Mouse (Mus musculus): ENCODE results near the gene Fank1.

Gene Fank1

DNA sequence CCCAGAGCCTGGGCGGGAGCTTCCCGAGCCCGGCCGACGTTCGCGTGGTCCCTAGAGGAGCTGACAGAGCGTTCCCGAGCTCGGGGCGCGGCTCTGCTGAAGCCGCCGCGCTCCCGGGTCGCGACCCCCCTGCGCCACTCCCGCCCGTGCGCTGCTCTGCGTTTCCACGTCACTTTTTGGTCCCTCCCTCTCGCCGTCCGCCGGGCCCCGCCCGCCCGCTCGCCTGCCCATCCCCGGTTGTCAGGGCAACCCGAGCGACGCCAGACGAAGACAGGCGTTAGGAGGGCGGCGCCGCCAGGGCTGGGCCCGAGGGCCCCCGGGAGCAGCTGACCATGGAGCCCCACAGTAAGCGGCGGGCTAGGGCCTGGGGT, at the start of gene Fank1:
TSS of gene Fank1 (plus strand) at position 236 of the 371 bp plus-strand sequence.
- DNase-seq (ENCODE audit: low read depth) = peak; percentile 91

DNA sequence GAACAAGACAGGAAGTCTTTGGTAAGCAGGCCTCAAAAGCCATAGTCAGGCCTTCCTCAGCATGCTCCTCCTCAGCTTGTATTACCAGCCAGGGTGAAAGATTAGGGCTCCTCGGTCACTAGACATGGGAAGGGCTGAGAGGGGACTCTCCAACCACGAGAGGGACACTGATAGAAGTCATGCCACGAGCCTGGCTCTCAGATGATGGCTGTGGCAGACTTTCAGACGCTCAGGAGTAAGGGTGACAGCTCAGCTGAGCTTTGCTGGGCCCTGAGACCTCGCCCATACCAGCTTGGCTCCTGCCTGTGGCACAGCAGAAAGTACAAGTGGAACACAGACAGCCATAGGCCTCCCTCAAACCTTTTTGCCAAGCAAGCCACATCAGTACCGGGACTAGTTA, 49.6 kb upstream of the Fank1 start:
- DNase-seq (ENCODE audit: low read depth) = no peak

DNA sequence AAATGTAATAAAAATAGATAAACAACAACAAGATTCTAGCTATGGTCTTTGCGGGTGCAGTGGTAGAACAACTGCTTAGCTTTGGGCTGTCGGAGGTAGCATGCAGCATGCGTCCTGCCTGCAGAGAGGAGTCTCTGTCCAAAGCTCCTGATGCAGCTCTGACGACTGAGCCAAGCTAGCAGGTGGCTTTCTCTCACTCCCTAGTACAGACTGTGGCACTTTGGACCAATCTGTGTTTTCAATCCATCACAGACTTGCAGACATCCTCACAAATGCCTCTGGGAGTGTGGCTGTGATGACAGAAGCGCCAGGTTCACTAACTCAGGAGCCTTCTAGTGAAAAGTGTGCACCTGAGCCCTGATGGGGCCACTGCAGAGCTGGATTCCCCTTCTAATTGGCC, 47.3 kb upstream of the Fank1 start:
- no peak for DNase-seq (ENCODE audit: low read depth)

GRCm38 (mm10) chr7:133730324-133731191, 46.1 kb upstream of the Fank1 start:
- DNase-seq (ENCODE audit: low read depth) = no peak

DNA sequence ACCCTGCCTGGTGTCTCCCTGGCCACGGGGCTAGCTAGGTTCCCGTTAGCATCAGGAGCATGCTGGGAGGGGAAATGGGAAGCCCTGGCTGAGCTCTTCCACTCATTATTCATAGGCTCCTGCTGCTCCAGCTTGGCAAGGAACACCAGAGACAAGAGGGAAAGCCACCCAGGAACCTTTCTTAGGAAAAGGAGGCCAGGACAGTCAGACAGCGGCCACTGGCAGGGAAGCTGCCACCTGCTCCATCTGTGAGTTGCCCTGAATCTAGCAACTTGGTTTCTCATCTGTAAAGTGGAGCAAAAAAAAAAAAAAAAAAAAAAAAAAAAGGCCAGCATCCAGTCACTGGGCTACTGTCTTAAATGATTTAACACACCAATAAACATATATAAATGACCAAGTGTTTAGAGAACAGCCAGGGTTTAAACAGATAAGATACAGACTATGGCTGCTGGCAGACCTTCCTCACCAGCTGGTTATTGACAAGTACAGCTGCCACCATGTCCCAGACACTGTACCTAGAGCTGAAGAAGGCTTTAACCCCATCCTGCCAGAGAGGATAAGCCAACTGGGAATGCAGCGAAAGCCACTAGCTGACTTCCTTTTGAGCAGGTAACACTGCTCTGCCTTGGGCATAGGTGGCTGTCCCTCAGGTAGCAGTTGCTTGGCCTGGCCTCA, 44.6 kb upstream of the Fank1 start:
- no peak for DNase-seq (ENCODE audit: low read depth)

DNA sequence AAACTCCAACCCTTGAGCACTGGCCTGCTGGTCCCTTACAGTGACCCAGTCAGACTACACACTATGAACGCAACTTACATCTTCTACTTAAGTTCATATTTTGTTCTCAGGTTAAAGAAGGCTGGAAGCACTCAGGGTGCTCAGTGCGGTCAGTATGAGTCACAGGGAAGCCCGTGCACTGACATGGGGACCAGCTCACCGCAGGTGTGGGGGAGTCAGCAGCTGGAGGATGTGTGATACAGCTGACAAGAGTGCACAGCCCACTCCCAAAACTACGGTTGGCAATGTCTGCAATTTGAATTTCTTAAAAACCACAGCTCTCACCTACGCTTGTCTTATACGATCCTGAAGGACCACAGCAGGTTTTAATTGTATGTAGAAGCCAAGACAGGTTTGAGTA, 36.1 kb upstream of the Fank1 start:
- peak; percentile 19 for DNase-seq (ENCODE audit: low read depth)

GRCm38 (mm10) chr7:133742530-133743325, 33.9 kb upstream of the Fank1 start:
- no peak for DNase-seq (ENCODE audit: low read depth)

DNA sequence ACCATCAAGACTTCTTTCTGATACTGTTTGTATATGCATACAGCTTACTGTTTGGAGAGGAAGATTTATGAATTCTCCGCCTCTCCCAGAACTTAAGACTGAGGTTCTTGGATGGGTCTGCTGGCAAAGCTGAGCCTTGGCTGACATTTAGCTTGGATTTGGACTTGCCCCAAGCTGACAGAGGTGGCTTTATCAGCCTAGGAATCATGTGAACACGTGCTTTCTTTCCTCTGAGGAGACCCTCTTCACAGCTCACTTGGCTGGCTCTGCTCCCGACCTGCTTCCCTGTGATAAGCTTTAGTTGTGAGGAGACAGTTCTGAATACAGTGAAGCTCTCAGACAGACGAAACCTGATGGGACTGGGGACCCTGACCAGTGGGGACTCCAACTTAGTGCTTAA, 33.0 kb upstream of the Fank1 start:
- no peak for DNase-seq (ENCODE audit: low read depth)

GRCm38 (mm10) chr7:133744209-133744608, 32.5 kb upstream of the Fank1 start:
- no peak for DNase-seq (ENCODE audit: low read depth)

GRCm38 (mm10) chr7:133744701-133745100, 32.0 kb upstream of the Fank1 start:
- no peak for DNase-seq (ENCODE audit: low read depth)

DNA sequence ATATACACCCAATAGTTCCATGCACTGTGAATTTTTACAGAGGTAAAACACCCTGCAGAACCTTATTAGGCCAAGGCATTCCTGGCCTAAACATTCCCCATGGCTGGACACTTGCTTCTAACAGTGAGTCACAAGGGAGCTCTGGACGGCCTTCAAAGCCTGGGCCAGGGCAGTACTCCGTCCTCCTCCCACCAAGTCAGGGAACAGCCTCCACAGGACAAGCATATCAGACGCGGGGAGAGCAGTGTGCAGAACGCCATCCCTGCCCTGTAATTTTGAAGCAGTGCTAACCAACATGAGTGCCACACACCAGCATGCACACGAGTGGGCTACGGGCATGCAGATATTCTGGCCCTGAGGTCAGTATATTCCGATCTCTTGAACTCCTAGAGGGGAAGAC, 29.3 kb upstream of the Fank1 start:
- DNase-seq (ENCODE audit: low read depth) = no peak

- DNase-seq (ENCODE audit: low read depth) = no peak
Measured at GRCm38 (mm10) chr7:133748753-133749152, 27.9 kb upstream of the Fank1 start.

DNA sequence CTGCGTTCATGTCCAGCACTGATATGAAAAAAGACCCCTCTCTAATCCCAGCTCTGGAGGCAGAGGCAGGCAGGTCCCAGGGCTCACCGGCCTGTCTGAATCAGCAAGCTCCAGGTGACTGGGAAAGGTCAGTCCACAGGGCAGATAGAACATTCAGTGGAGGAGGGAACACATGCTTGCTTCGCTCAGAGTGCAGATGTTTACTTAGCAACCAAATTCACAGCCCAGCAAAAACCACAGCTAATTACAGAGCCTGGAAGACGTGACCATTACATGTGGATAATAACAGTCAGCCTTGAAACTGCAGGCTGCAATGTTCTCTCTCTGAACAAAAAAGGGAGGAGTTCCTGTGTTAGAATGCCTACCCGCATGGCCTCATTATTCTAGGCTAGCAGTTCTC, 26.0 kb upstream of the Fank1 start:
- DNase-seq (ENCODE audit: low read depth) = no peak

- DNase-seq (ENCODE audit: low read depth) = no peak
Measured at GRCm38 (mm10) chr7:133751163-133751562, 25.5 kb upstream of the Fank1 start.

DNA sequence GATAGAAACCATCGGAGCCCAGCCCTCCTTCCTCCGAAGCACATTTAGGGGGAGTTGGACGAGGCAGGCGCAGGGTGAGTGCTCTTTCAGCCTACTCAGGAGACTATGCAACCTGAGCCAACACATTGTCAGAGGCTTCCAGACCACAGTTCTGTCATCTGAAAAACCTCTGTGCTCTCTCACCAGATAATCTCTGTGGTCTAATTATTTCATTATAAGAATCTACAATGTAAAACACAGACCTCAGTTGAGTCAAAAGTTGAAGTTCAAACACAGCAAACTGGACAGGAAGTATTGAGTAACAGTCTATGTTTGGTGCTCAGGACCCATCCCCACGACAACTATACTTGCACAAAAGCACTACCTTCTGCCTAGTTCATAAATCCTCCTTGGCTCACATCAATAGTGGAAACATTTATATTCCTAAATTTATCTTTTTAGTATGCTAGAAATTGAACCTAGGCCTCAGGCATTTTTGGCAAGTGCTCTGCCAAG, 18.7 kb upstream of the Fank1 start:
- DNase-seq (ENCODE audit: low read depth) = no peak

GRCm38 (mm10) chr7:133758716-133759115, 17.9 kb upstream of the Fank1 start:
- no peak for DNase-seq (ENCODE audit: low read depth)

DNA sequence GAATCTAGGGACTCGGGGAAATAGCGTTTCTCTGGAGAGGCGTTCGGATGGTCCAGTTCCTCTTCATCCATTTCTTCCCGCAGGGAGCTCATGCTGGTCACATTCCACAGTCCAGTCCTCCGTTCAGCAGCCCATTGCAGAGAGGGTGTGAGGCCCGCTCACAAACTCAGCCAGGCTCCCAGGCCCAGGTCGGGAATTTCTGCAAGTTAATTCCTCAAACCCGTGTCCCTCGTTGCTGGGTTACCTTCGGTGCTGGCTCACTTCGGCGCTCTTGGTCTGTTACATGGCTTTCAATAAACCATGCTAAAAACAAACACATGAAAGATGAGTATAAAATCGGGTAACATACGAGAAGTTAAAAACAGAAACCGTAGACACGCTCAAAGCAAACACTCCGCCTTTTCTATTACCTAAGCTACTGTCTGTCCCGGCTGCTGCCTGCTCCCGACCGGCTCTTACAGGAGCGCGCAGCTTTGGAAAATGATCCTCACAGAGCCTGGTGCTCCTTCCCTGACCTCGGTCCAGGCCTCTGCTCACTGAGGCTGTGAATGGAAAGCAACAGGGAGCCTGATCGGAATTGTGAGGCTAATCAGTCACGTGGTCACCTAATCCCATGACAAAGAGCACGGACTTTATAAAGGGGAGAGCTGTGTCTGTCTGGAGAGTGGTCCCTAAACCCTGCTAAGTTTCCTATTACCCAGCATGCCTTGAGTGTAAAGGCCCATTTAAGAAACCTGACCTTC, 16.9 kb upstream of the Fank1 start:
- DNase-seq (ENCODE audit: low read depth) = no peak

GRCm38 (mm10) chr7:133762696-133763095, 14.0 kb upstream of the Fank1 start:
- no peak for DNase-seq (ENCODE audit: low read depth)

DNA sequence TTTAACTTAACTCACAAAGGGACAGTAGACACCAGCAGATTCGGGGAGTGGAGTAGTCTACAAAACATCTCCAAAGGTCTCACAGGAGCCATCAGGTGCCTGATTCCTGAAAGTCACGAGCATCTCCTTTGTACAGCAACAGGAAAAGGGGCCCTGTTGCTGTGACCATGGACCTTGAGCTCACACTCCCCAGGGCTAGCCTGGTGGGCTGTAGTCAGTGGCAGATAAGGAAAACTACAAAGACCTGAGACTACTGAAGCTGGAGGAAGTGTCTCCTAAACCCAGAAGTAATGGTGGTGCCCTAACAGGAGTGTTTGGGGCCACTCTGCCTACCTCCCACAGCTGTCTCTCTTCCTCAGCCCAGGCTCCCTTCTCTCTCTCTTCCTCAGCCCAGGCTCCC, 12.2 kb upstream of the Fank1 start:
- DNase-seq (ENCODE audit: low read depth) = no peak

DNA sequence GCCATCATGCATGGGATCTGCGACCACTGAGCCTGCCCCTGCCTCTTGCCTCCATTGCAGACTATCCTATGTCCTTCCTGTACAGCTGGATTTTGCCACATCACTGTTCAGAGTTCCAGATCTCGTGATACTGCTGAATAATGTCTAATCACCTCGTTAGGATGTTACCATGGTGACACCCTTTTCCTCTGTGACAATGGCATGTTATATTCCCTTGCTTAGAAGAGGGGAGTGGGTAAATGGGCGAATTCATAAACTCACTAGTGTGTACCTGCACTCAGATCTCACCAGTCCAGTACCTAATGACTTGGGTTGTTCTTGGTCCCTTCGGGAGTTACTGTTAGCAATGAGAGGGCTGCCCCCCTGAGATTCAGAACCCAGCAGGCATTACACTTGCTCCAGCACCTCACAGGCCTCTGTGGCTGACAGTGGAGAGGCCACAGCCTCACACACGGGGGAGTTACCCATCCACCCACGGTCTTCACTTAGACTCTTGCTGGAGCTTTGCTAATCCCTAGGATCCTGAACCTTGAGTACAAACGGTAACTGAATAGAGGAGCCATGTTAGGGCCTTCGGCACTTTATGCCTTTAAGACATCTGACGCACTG, 11.3 kb upstream of the Fank1 start:
- DNase-seq (ENCODE audit: low read depth) = no peak

- DNase-seq (ENCODE audit: low read depth) = no peak
Measured at GRCm38 (mm10) chr7:133765849-133766243, 10.8 kb upstream of the Fank1 start.
